24 mouse cellular contexts compared by ENCODE assay signal in genomic region chr2:71293983-71294382, GRCm38 (mm10).
DNase-seq lines count a peak whose midpoint lies in the region; ATAC-seq lines count a peak whose summit lies in the region.
"Had no signal": no experiment of that assay in that cellular context is flagged by ENCODE, and none has a peak within 500 bp of the region (broad histone marks: within the 10 kb centered on the region; RNA-seq: fewer than 3 reads in every experiment).

No protein-coding gene starts in this region.

- no peak for ATAC-seq in hindbrain, embryonic 12.5 days (ENCODE audit: low FRiP score)
- ATAC-seq in hindbrain, embryonic 16.5 days: no peak
- no peak for ATAC-seq in forebrain, embryonic 16.5 days
- ATAC-seq: activated CD4-positive, CD25-positive, alpha-beta regulatory T cell, adult 4 months; inflammation-experienced regulatory T-cells, adult 6 months had no signal

- whole genome bisulfite sequencing in hindbrain, embryonic 12.5 days: 71% methylated on average over 3 of the region's 3 CpGs
- WGBS in hindbrain, embryonic 16.5 days: 65% methylated on average over 3 of the region's 3 CpGs
- WGBS in forebrain, embryonic 16.5 days: 46% methylated on average over 3 of the region's 3 CpGs

- H3K36me3 ChIP-seq in hindbrain, embryonic 12.5 days: 0 out of 2 replicates have a peak, but pooled peaks cover 3% of the 10 kb centered on the region
- peaks cover 7% of the 10 kb centered on the region; the same call in 1 of the 2 replicates for H3K36me3 ChIP-seq in hindbrain, embryonic 16.5 days (ENCODE audit: control insufficient read depth, insufficient read depth, low read length)
- no peaks in the 10 kb centered on the region for H3K36me3 ChIP-seq in forebrain, embryonic 16.5 days (ENCODE audit: control insufficient read depth, insufficient read depth)

- H3K4me3 ChIP-seq in hindbrain, embryonic 12.5 days: no peak overlapping the region
- no peak overlapping the region for H3K4me3 ChIP-seq in hindbrain, embryonic 16.5 days (ENCODE audit: low read length)
- no peak overlapping the region for H3K4me3 ChIP-seq in forebrain, embryonic 16.5 days (replicated peaks; ENCODE audit: low read length)
- H3K4me3 ChIP-seq: limb, embryonic 15.5 days; neural tube, embryonic 12.5 days had no signal

- no peak overlapping the region for H3K9ac ChIP-seq in hindbrain, embryonic 12.5 days
- no peak overlapping the region for H3K9ac ChIP-seq in hindbrain, embryonic 16.5 days (ENCODE audit: low read depth, low read length)
- no peak overlapping the region for H3K9ac ChIP-seq in forebrain, embryonic 16.5 days (replicated peaks; ENCODE audit: low read depth, low read length)
- H3K9ac ChIP-seq: limb, embryonic 15.5 days; liver, embryonic 14.5 days; lung, embryonic 14.5 days; neural tube, embryonic 12.5 days had no signal

- no peak overlapping the region for H3K4me2 ChIP-seq in hindbrain, embryonic 12.5 days (replicated peaks)
- H3K4me2 ChIP-seq in hindbrain, embryonic 16.5 days (ENCODE audit: low read length): no peak overlapping the region
- H3K4me2 ChIP-seq in forebrain, embryonic 16.5 days (ENCODE audit: low read length): no peak overlapping the region
- H3K4me2 ChIP-seq: limb, embryonic 15.5 days; lung, embryonic 14.5 days; neural tube, embryonic 12.5 days had no signal

- peak; percentile 48 for DNase-seq in testis, postnatal 14 days (ENCODE audit: low spot score)
- no peak for DNase-seq in testis, postnatal 10 days (ENCODE audit: low spot score)
- no peak for DNase-seq in right cerebral cortex, postnatal 4 days
- DNase-seq in kidney, adult 8-10 months: no peak
- DNase-seq: adrenal gland, adult 8-10 months; cerebellum, adult 18-20 months; cerebellum, postnatal 25 days; gastrocnemius, postnatal 14 days; heart, adult 18-20 months; kidney, adult 18-20 months; kidney, postnatal 10 days; left cerebral cortex, postnatal 4 days; right cerebral cortex, postnatal 14 days; spleen, adult 18-20 months; thymus, postnatal 14 days had no signal

- H3K4me1 ChIP-seq in hindbrain, embryonic 12.5 days: no peaks in the 10 kb centered on the region; the same call in 1 of the 2 replicates
- H3K4me1 ChIP-seq in hindbrain, embryonic 16.5 days (ENCODE audit: control insufficient read depth, insufficient read depth, low read depth, low read length): peaks cover 6% of the 10 kb centered on the region
- H3K4me1 ChIP-seq in forebrain, embryonic 16.5 days (replicated peaks; ENCODE audit: control insufficient read depth, insufficient read depth, low read length): peaks cover 12% of the 10 kb centered on the region

- no peaks in the 10 kb centered on the region for H3K27me3 ChIP-seq in hindbrain, embryonic 12.5 days
- no peaks in the 10 kb centered on the region for H3K27me3 ChIP-seq in hindbrain, embryonic 16.5 days (replicated peaks; ENCODE audit: control insufficient read depth, insufficient read depth, low read length)
- H3K27me3 ChIP-seq in forebrain, embryonic 16.5 days (replicated peaks; ENCODE audit: control insufficient read depth, insufficient read depth, low read length): no peaks in the 10 kb centered on the region
- H3K27me3 ChIP-seq: limb, embryonic 15.5 days; neural tube, embryonic 12.5 days had no signal

- H3K27ac ChIP-seq in hindbrain, embryonic 12.5 days: peak overlapping the region; percentile 66
- no peak overlapping the region for H3K27ac ChIP-seq in hindbrain, embryonic 16.5 days (ENCODE audit: low read depth, low read length)
- peak overlapping the region; percentile 16; the same call in 1 of the 2 replicates for H3K27ac ChIP-seq in forebrain, embryonic 16.5 days (ENCODE audit: low read length)
- H3K27ac ChIP-seq: limb, embryonic 15.5 days; liver, embryonic 14.5 days; neural tube, embryonic 12.5 days had no signal

- H3K9me3 ChIP-seq in hindbrain, embryonic 12.5 days (replicated peaks): no peaks in the 10 kb centered on the region
- H3K9me3 ChIP-seq in hindbrain, embryonic 16.5 days (ENCODE audit: control insufficient read depth, low read length): no peaks in the 10 kb centered on the region
- no peaks in the 10 kb centered on the region for H3K9me3 ChIP-seq in forebrain, embryonic 16.5 days (ENCODE audit: control insufficient read depth, low read length)
- H3K9me3 ChIP-seq: limb, embryonic 15.5 days; neural tube, embryonic 12.5 days had no signal
